21 mouse cellular contexts compared by ENCODE assay signal in the genomic region with DNA sequence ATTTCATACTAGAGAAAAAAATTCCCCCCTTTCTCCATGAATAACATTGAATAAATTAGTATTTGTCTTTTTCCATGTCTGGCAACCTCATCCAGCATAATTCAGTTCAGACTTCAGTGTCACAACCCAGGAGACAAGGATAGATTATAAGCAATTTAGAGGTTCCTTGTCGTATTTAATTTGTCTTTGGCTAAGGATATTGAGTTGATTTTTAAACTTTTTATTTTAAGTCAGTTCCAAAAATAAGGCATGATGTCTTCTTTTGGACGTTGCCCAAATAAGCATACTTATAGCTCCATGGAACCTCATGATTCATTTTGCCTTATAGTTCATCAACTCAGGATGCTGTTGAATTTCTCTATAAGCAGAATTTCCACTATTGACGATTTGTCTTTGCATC.
"Had no signal": no experiment of that assay in that cellular context is flagged by ENCODE, and none has a peak within 500 bp of the region (broad histone marks: within the 10 kb centered on the region; RNA-seq: fewer than 3 reads in every experiment).

No protein-coding gene starts in this region.

- H3K9ac ChIP-seq: lung, embryonic 15.5 days; midbrain, embryonic 12.5 days; neural tube, embryonic 13.5 days; neural tube, embryonic 15.5 days had no signal

- ATAC-seq: lung, postnatal 0 days; midbrain, embryonic 16.5 days had no signal

- H3K4me2 ChIP-seq: lung, embryonic 15.5 days; midbrain, embryonic 12.5 days; neural tube, embryonic 13.5 days; neural tube, embryonic 15.5 days had no signal

- H3K4me3 ChIP-seq: lung, embryonic 15.5 days; megakaryocyte, embryonic 14.5 days; midbrain, embryonic 10.5 days; midbrain, embryonic 12.5 days; myocyte; neural tube, embryonic 13.5 days; neural tube, embryonic 15.5 days had no signal

- H3K27ac ChIP-seq: lung, embryonic 15.5 days; macrophage; midbrain, embryonic 10.5 days; midbrain, embryonic 12.5 days; neural tube, embryonic 13.5 days; neural tube, embryonic 15.5 days had no signal

- DNase-seq: lung, adult 18-20 months; lung, postnatal 14 days; midbrain, embryonic 14.5 days; retina, postnatal 1 day; right cerebral cortex, adult 18-20 months; right cerebral cortex, postnatal 25 days; right cerebral cortex, postnatal 4 days; spleen, adult 18-20 months; thymus, adult 2 months; thymus, postnatal 25 days; thymus, postnatal 4 days had no signal

- H3K4me1 ChIP-seq: lung, embryonic 15.5 days; megakaryocyte, embryonic 14.5 days; midbrain, embryonic 10.5 days; midbrain, embryonic 12.5 days; neural tube, embryonic 13.5 days; neural tube, embryonic 15.5 days had no signal

- H3K36me3 ChIP-seq: lung, embryonic 15.5 days; midbrain, embryonic 10.5 days; midbrain, embryonic 12.5 days; neural tube, embryonic 13.5 days; neural tube, embryonic 15.5 days had no signal

- H3K27me3 ChIP-seq: lung, embryonic 15.5 days; megakaryocyte, embryonic 14.5 days; midbrain, embryonic 12.5 days; neural tube, embryonic 13.5 days; neural tube, embryonic 15.5 days had no signal

- H3K9me3 ChIP-seq: lung, embryonic 15.5 days; megakaryocyte, embryonic 14.5 days; midbrain, embryonic 10.5 days; midbrain, embryonic 12.5 days; neural tube, embryonic 13.5 days; neural tube, embryonic 15.5 days had no signal
